Mouse (Mus musculus): ENCODE measurements around the gene Rap1gap2. TPM values are rescaled to one million over a fixed set of nuclear protein-coding genes. Genes with fewer than 3 reads are reported as not detected.

The Rap1gap2 gene
- polyA plus RNA-seq, 1 experiment from 2014 or later: 15.8 TPM

DNA sequence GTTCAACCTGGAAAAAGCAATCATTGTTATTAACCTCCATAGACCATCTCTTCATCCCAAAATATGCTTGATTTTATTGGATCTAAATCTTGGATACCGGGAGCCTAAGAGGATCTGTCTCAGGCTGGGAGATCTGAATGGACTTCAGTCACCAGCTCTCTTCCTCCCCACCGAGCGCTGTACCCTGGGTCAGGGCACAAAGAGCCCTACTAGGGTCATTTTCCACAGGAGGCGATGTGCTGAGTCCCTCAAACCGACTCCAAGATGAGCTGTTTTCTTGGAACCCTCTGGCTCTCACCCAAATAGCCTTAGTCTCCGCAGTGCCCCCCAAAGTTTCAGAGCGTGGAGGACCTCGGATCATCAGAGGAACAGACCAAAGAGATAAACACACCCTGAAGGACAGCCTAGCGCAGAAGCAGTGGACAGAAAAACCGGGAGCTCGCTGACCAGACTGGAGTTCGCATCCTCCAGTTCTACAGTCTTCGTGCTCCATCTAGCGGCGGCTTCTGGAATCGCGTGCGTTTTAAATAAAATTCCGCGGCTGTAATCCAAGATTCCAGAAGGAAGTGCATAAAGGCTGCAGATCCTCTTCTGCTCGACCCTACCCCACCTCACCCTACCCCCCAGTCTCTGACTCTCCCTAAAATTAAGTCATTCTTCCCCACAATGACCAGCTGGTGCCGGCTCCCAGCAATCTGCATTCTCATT, 239.2 kb downstream of the Rap1gap2 start:
- no peak overlapping the region for H3K4me3 ChIP-seq
- peak; percentile 71 for ATAC-seq (replicated peaks)
- H3K27ac ChIP-seq: no peak overlapping the region
- peak overlapping the region; percentile 18; the same call in 1 of the 2 replicates for H3K4me2 ChIP-seq
- 12% methylated on average over 22 of the region's 22 CpGs for WGBS
- H3K9ac ChIP-seq: no peak overlapping the region
- H3K27me3 ChIP-seq (replicated peaks): no peaks in the 10 kb centered on the region
- no peaks in the 10 kb centered on the region for H3K36me3 ChIP-seq (replicated peaks)
- H3K4me1 ChIP-seq: no peaks in the 10 kb centered on the region
- no peaks in the 10 kb centered on the region for H3K9me3 ChIP-seq

DNA sequence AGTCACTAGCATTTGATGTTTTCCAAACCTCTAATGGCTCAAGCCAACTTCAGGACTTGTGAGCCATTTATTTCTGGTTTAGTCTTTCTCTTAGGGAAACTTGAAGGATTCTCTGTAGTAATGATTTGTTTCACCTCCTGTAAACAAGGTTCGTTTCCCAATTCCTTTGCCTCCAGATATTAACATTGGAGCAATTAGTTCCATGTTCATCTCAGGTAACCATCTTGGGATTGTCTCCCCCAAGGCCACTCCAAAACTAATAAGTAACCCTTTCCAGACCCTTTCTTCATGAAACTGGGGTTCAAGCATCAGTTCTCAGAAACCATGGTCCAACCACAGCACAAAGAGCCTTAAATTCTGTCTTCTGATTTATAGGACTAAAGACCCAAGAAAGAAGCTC, 248.9 kb downstream of the Rap1gap2 start, which contains the start of gene Olfr412:
Gene Olfr412 (plus strand): TSS at position 301 of the 400 bp plus-strand sequence.
- Histone ChIP-seq H3K9ac (no peak within 1 kb of the TSS), H3K9me3 (no peaks in the 10 kb centered on the region), H3K36me3 (replicated peaks) (no peaks in the 10 kb centered on the region), H3K27ac (no peak within 1 kb of the TSS), H3K4me2 (no peak within 1 kb of the TSS), H3K27me3 (replicated peaks) (no peaks in the 10 kb centered on the region), H3K4me1 (no peaks in the 10 kb centered on the region), H3K4me3 (no peak within 1 kb of the TSS)
- ATAC-seq (replicated peaks): no peak
- 80% methylated on average over 1 of the region's 1 CpGs for WGBS

DNA sequence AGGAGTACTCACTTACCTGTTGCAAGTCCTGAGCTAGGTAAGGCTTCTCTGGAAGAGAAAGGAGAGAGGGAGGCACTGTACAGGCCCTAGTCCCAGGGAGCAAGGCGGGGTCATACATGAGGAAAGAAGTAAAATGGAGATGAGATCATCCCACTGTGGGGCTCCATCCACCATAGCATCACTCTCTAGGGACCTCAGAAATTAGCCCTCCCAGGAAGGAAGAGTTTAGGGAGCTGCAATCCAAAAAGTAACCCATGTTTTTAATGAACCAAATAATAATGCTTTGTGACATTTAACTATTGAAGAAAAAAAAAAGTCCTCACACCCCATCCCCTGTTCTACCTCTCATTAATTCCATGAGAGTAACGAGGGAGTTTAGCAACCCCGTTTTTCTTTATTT, 258.2 kb downstream of the Rap1gap2 start, which contains the start of gene Olfr411:
Gene Olfr411 (minus strand): TSS at position 101 of the 400 bp plus-strand sequence.
- H3K9ac ChIP-seq: no peak within 1 kb of the TSS
- no peaks in the 10 kb centered on the region for H3K36me3 ChIP-seq (replicated peaks)
- no peaks in the 10 kb centered on the region for H3K27me3 ChIP-seq (replicated peaks)
- ATAC-seq (replicated peaks): no peak
- H3K9me3 ChIP-seq: no peaks in the 10 kb centered on the region
- no peaks in the 10 kb centered on the region for H3K4me1 ChIP-seq
- H3K27ac ChIP-seq: no peak within 1 kb of the TSS
- no peak within 1 kb of the TSS for H3K4me2 ChIP-seq
- no peak within 1 kb of the TSS for H3K4me3 ChIP-seq
- WGBS: 85% methylated on average over 3 of the region's 3 CpGs

DNA sequence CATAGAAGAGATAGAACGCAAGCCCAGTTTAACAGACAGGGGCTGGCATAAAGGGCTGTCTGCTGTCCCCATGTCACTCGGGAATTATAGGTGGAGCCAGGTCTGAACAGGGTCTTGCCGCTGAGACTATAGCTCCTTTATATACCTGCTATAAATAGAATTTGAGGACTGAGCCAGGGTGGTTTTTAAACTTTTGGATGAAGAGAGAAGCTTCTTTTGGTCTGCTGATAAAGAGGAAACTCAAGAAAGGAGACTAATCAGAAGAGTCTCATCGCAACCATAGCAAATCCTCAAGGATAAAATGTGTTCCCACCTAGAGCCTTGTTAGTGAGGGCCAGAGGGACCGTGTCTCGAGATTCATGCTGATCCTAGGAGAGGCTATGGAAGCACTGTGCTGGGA, 272.8 kb downstream of the Rap1gap2 start, which contains the start of gene Olfr410:
Gene Olfr410 (minus strand): TSS at position 101 of the 400 bp plus-strand sequence.
- H3K9ac ChIP-seq: no peak within 1 kb of the TSS
- 82% methylated on average over 6 of the region's 6 CpGs for WGBS
- no peak within 1 kb of the TSS for H3K4me3 ChIP-seq
- no peaks in the 10 kb centered on the region for H3K4me1 ChIP-seq
- H3K9me3 ChIP-seq: no peaks in the 10 kb centered on the region
- ATAC-seq (replicated peaks): no peak
- no peak within 1 kb of the TSS for H3K4me2 ChIP-seq
- H3K36me3 ChIP-seq (replicated peaks): no peaks in the 10 kb centered on the region
- H3K27me3 ChIP-seq (replicated peaks): no peaks in the 10 kb centered on the region
- no peak within 1 kb of the TSS for H3K27ac ChIP-seq

Other genes with a start within 250 kb of the Rap1gap2 start
- not detected in 2 replicates for gene Olfr412, start 248.8 kb downstream of the Rap1gap2 start, polyA plus RNA-seq (2015; fragmentation: Nextera tagmentation; extraction: Ambion mirVana)
- gene Ccdc92b, start 8.7 kb upstream of the Rap1gap2 start, polyA plus RNA-seq (2015; fragmentation: Nextera tagmentation; extraction: Ambion mirVana): 3.3 and 4.0 TPM in 2 replicates
- gene Cluh, start 38.6 kb upstream of the Rap1gap2 start, polyA plus RNA-seq (2015; fragmentation: Nextera tagmentation; extraction: Ambion mirVana): 18.2 TPM in 2 replicates
- 45.0 and 47.9 TPM in 2 replicates for gene Pafah1b1, start 113.8 kb upstream of the Rap1gap2 start, polyA plus RNA-seq (2015; fragmentation: Nextera tagmentation; extraction: Ambion mirVana)
- gene Mettl16, start 159.9 kb upstream of the Rap1gap2 start, polyA plus RNA-seq (2015; fragmentation: Nextera tagmentation; extraction: Ambion mirVana): 55.2 TPM in 2 replicates
- 9.9 and 10.2 TPM in 2 replicates for gene Mnt, start 220.0 kb upstream of the Rap1gap2 start, polyA plus RNA-seq (2015; fragmentation: Nextera tagmentation; extraction: Ambion mirVana)

All from midbrain, embryonic 15.5 days (tissue).